Mouse (Mus musculus): ENCODE data around the gene Borcs5.
A peak's percentile ranks its signal among the peaks of the same experiment; 100 is the strongest.
"Not testable (repeated sequence)": the region's sequence is repeated elsewhere in the genome, so short reads cannot be mapped to it uniquely, and the experiment has no call there.

The Borcs5 gene

GRCm38 (mm10) chr6:134631947-134632687 lies 7.2 kb upstream of the Borcs5 start, which contains the start of gene Mansc1:
Gene Mansc1 (minus strand): TSS chr6:134632488.
- peak; percentile 70 for DNase-seq

- peak; percentile 22 for DNase-seq
Observed at GRCm38 (mm10) chr6:134632756-134633155, 6.6 kb upstream of the Borcs5 start.

- DNase-seq: no peak
Observed at GRCm38 (mm10) chr6:134633553-134633952, 5.8 kb upstream of the Borcs5 start.

GRCm38 (mm10) chr6:134636476-134636875 lies 2.8 kb upstream of the Borcs5 start:
- DNase-seq: no peak

- DNase-seq: no peak
Observed at GRCm38 (mm10) chr6:134639900-134640299, 590 bp downstream of the Borcs5 start.

GRCm38 (mm10) chr6:134640485-134641475 lies 1.5 kb downstream of the Borcs5 start:
- DNase-seq: peak; percentile 96

- no peak for DNase-seq
Observed at GRCm38 (mm10) chr6:134641738-134642446, 2.6 kb downstream of the Borcs5 start.

GRCm38 (mm10) chr6:134643296-134643695 lies 4.0 kb downstream of the Borcs5 start:
- DNase-seq: no peak

GRCm38 (mm10) chr6:134646835-134647234 lies 7.5 kb downstream of the Borcs5 start:
- DNase-seq: no peak

GRCm38 (mm10) chr6:134647621-134648020 lies 8.3 kb downstream of the Borcs5 start:
- DNase-seq: no peak

GRCm38 (mm10) chr6:134648356-134648755 lies 9.0 kb downstream of the Borcs5 start:
- no peak for DNase-seq

GRCm38 (mm10) chr6:134656527-134656926 lies 17.2 kb downstream of the Borcs5 start:
- DNase-seq: no peak

- DNase-seq: peak; percentile 75
Observed at GRCm38 (mm10) chr6:134659108-134659958, 20.0 kb downstream of the Borcs5 start.

- no peak for DNase-seq
Observed at GRCm38 (mm10) chr6:134660714-134661406, 21.6 kb downstream of the Borcs5 start.

- no peak for DNase-seq
Observed at GRCm38 (mm10) chr6:134664573-134664972, 25.3 kb downstream of the Borcs5 start.

GRCm38 (mm10) chr6:134665817-134666216 lies 26.5 kb downstream of the Borcs5 start:
- no peak for DNase-seq

GRCm38 (mm10) chr6:134668519-134668918 lies 29.2 kb downstream of the Borcs5 start:
- DNase-seq: no peak

GRCm38 (mm10) chr6:134669179-134669865 lies 30.0 kb downstream of the Borcs5 start:
- DNase-seq: no peak

- DNase-seq: peak; percentile 48
Observed at GRCm38 (mm10) chr6:134670881-134671411, 31.6 kb downstream of the Borcs5 start.

GRCm38 (mm10) chr6:134673712-134674111 lies 34.4 kb downstream of the Borcs5 start:
- DNase-seq: not testable (repeated sequence)
